Comparison of ENCODE assay signal across 12 mouse cellular contexts in genomic region chr2:29846911-29847310, GRCm38 (mm10). TPM values are rescaled to one million over a fixed set of nuclear protein-coding genes. Genes with fewer than 3 reads are reported as not detected.
DNase-seq lines count a peak whose midpoint lies in the region; ATAC-seq lines count a peak whose summit lies in the region.
"Had no signal": no experiment of that assay in that cellular context is flagged by ENCODE, and none has a peak within 500 bp of the region (broad histone marks: within the 10 kb centered on the region; RNA-seq: fewer than 3 reads in every experiment).

No protein-coding gene starts in this region.

- no peaks in the 10 kb centered on the region for H3K9me3 ChIP-seq in embryonic facial prominence, embryonic 10.5 days
- no peaks in the 10 kb centered on the region for H3K9me3 ChIP-seq in midbrain, embryonic 10.5 days (replicated peaks)
- H3K9me3 ChIP-seq in neural tube, embryonic 11.5 days (ENCODE audit: control insufficient read depth, low read length) = no peaks in the 10 kb centered on the region
- no peaks in the 10 kb centered on the region for H3K9me3 ChIP-seq in liver, embryonic 11.5 days (ENCODE audit: control insufficient read depth, low read length)
- H3K9me3 ChIP-seq: liver, embryonic 15.5 days had no signal

- WGBS in embryonic facial prominence, embryonic 10.5 days = 39% methylated on average over 3 of the region's 3 CpGs
- WGBS in midbrain, embryonic 10.5 days = 20% methylated on average over 3 of the region's 3 CpGs
- 19% methylated on average over 3 of the region's 3 CpGs for WGBS in neural tube, embryonic 11.5 days
- 50% methylated on average over 3 of the region's 3 CpGs for WGBS in liver, embryonic 11.5 days

- peaks cover 94% of the 10 kb centered on the region for H3K27me3 ChIP-seq in embryonic facial prominence, embryonic 10.5 days (replicated peaks; ENCODE audit: low read depth, poor library complexity, severe bottlenecking)
- peaks cover 75% of the 10 kb centered on the region for H3K27me3 ChIP-seq in midbrain, embryonic 10.5 days (ENCODE audit: low read depth, poor library complexity, severe bottlenecking)
- H3K27me3 ChIP-seq in neural tube, embryonic 11.5 days (ENCODE audit: control insufficient read depth, insufficient read depth, low read length) = peaks cover 16% of the 10 kb centered on the region
- peaks cover 41% of the 10 kb centered on the region for H3K27me3 ChIP-seq in liver, embryonic 11.5 days (replicated peaks; ENCODE audit: control insufficient read depth, insufficient read depth, low read length)
- H3K27me3 ChIP-seq: CH12.LX had no signal

- peak overlapping the region; percentile 61 for H3K4me3 ChIP-seq in embryonic facial prominence, embryonic 10.5 days
- H3K4me3 ChIP-seq in midbrain, embryonic 10.5 days = peak overlapping the region; percentile 94
- peak overlapping the region; percentile 90 for H3K4me3 ChIP-seq in neural tube, embryonic 11.5 days (ENCODE audit: low read depth, low read length)
- no peak overlapping the region for H3K4me3 ChIP-seq in liver, embryonic 11.5 days (ENCODE audit: low read depth, low read length)

- H3K4me1 ChIP-seq in embryonic facial prominence, embryonic 10.5 days = peaks cover 32% of the 10 kb centered on the region
- peaks cover 100% of the 10 kb centered on the region for H3K4me1 ChIP-seq in midbrain, embryonic 10.5 days
- H3K4me1 ChIP-seq in neural tube, embryonic 11.5 days (ENCODE audit: control insufficient read depth, insufficient read depth, low read length) = peaks cover 50% of the 10 kb centered on the region
- H3K4me1 ChIP-seq in liver, embryonic 11.5 days (replicated peaks; ENCODE audit: control insufficient read depth, insufficient read depth, low read length) = 0 out of 2 replicates have a peak, but pooled peaks cover 2% of the 10 kb centered on the region

- H3K4me2 ChIP-seq in neural tube, embryonic 11.5 days (ENCODE audit: low read depth) = peak overlapping the region; percentile 81
- no peak overlapping the region for H3K4me2 ChIP-seq in liver, embryonic 11.5 days

- peak; percentile 27 for DNase-seq in embryo, embryonic 10 days (ENCODE audit: low spot score)
- DNase-seq in embryo, embryonic 9.5 days (ENCODE audit: extremely low spot score) = no peak
- no peak for DNase-seq in embryonic facial prominence, embryonic 10.5 days (ENCODE audit: low spot score)
- DNase-seq in midbrain, embryonic 10.5 days (ENCODE audit: low spot score) = peak; percentile 41
- no peak for DNase-seq in neural tube, embryonic 11.5 days (ENCODE audit: low spot score)
- no peak for DNase-seq in spleen, postnatal 14 days (ENCODE audit: low spot score in 2 of 2)
- no peak for DNase-seq in cerebellum, postnatal 4 days (ENCODE audit: low spot score in 2 of 2)
- no peak for DNase-seq in liver, embryonic 11.5 days (ENCODE audit: low spot score)
- DNase-seq: kidney, adult 18-20 months; lung, postnatal 14 days had no signal

- H3K27ac ChIP-seq in embryonic facial prominence, embryonic 10.5 days (replicated peaks) = peak overlapping the region; percentile 83
- peak overlapping the region; percentile 100 for H3K27ac ChIP-seq in midbrain, embryonic 10.5 days (replicated peaks)
- H3K27ac ChIP-seq in neural tube, embryonic 11.5 days (ENCODE audit: low read depth, low read length) = peak overlapping the region; percentile 99
- H3K27ac ChIP-seq in liver, embryonic 11.5 days (ENCODE audit: low read depth, low read length) = no peak overlapping the region
- H3K27ac ChIP-seq: liver, embryonic 15.5 days had no signal

- H3K9ac ChIP-seq in neural tube, embryonic 11.5 days (ENCODE audit: low read length) = peak overlapping the region; percentile 99
- H3K9ac ChIP-seq in liver, embryonic 11.5 days (ENCODE audit: low read depth, low read length) = no peak overlapping the region
- H3K9ac ChIP-seq: liver, embryonic 15.5 days had no signal

- no peak for ATAC-seq in neural tube, embryonic 11.5 days (ENCODE audit: insufficient read depth, low FRiP score, low TSS enrichment)
- ATAC-seq in liver, embryonic 11.5 days (replicated peaks; ENCODE audit: low FRiP score) = no peak

- H3K36me3 ChIP-seq in embryonic facial prominence, embryonic 10.5 days (replicated peaks) = peaks cover 36% of the 10 kb centered on the region
- peaks cover 33% of the 10 kb centered on the region for H3K36me3 ChIP-seq in midbrain, embryonic 10.5 days
- no peaks in the 10 kb centered on the region for H3K36me3 ChIP-seq in neural tube, embryonic 11.5 days (ENCODE audit: control insufficient read depth, insufficient read depth, low read length)
- peaks cover 3% of the 10 kb centered on the region; the same call in 1 of the 2 replicates for H3K36me3 ChIP-seq in liver, embryonic 11.5 days (ENCODE audit: control insufficient read depth, insufficient read depth, low read length)

RNA-seq across cellular contexts. Expression of gene Cercam, which starts 22.1 kb away (rescaled TPM):
- 12.3 and 19.2 TPM in 2 replicates for polyA plus RNA-seq in embryonic facial prominence, embryonic 10.5 days (2016; fragmentation: Nextera tagmentation; extraction: Ambion mirVana)
- polyA plus RNA-seq in midbrain, embryonic 10.5 days (2016; fragmentation: Nextera tagmentation; extraction: Ambion mirVana) = 39.1 and 42.5 TPM in 2 replicates
- polyA plus RNA-seq in neural tube, embryonic 11.5 days (2014; fragmentation: Nextera tagmentation; extraction: Ambion mirVana) = 17.5 and 20.2 TPM in 2 replicates
- 49.0 and 54.3 TPM in 2 replicates for polyA plus RNA-seq in liver, embryonic 11.5 days (2014; fragmentation: Nextera tagmentation; extraction: Ambion mirVana)

RNA-seq across cellular contexts. Expression of gene Urm1, which starts 27.0 kb away (rescaled TPM):
- polyA plus RNA-seq in embryonic facial prominence, embryonic 10.5 days (2016; fragmentation: Nextera tagmentation; extraction: Ambion mirVana) = 18.0 and 23.7 TPM in 2 replicates
- 22.3 TPM in 2 replicates for polyA plus RNA-seq in midbrain, embryonic 10.5 days (2016; fragmentation: Nextera tagmentation; extraction: Ambion mirVana)
- polyA plus RNA-seq in neural tube, embryonic 11.5 days (2014; fragmentation: Nextera tagmentation; extraction: Ambion mirVana) = 21.9 and 23.9 TPM in 2 replicates
- polyA plus RNA-seq in liver, embryonic 11.5 days (2014; fragmentation: Nextera tagmentation; extraction: Ambion mirVana) = 21.1 TPM in 2 replicates

RNA-seq across cellular contexts. Expression of gene Odf2, which starts 42.1 kb away (rescaled TPM):
- 102 and 111 TPM in 2 replicates for polyA plus RNA-seq in embryonic facial prominence, embryonic 10.5 days (2016; fragmentation: Nextera tagmentation; extraction: Ambion mirVana)
- polyA plus RNA-seq in midbrain, embryonic 10.5 days (2016; fragmentation: Nextera tagmentation; extraction: Ambion mirVana) = 116 and 133 TPM in 2 replicates
- 74.6 and 78.9 TPM in 2 replicates for polyA plus RNA-seq in neural tube, embryonic 11.5 days (2014; fragmentation: Nextera tagmentation; extraction: Ambion mirVana)
- polyA plus RNA-seq in liver, embryonic 11.5 days (2014; fragmentation: Nextera tagmentation; extraction: Ambion mirVana) = 81.7 and 83.4 TPM in 2 replicates

RNA-seq across cellular contexts. Expression of gene Slc27a4, which starts 44.5 kb away (rescaled TPM):
- 10.1 and 11.2 TPM in 2 replicates for polyA plus RNA-seq in embryonic facial prominence, embryonic 10.5 days (2016; fragmentation: Nextera tagmentation; extraction: Ambion mirVana)
- 16.9 and 18.1 TPM in 2 replicates for polyA plus RNA-seq in midbrain, embryonic 10.5 days (2016; fragmentation: Nextera tagmentation; extraction: Ambion mirVana)
- 20.5 and 20.8 TPM in 2 replicates for polyA plus RNA-seq in neural tube, embryonic 11.5 days (2014; fragmentation: Nextera tagmentation; extraction: Ambion mirVana)
- 5.2 and 5.3 TPM in 2 replicates for polyA plus RNA-seq in liver, embryonic 11.5 days (2014; fragmentation: Nextera tagmentation; extraction: Ambion mirVana)

RNA-seq across cellular contexts. Expression of gene Trub2, which starts 58.6 kb away (rescaled TPM):
- polyA plus RNA-seq in embryonic facial prominence, embryonic 10.5 days (2016; fragmentation: Nextera tagmentation; extraction: Ambion mirVana) = 60.7 and 65.1 TPM in 2 replicates
- 54.2 and 62.4 TPM in 2 replicates for polyA plus RNA-seq in midbrain, embryonic 10.5 days (2016; fragmentation: Nextera tagmentation; extraction: Ambion mirVana)
- 31.4 and 33.9 TPM in 2 replicates for polyA plus RNA-seq in neural tube, embryonic 11.5 days (2014; fragmentation: Nextera tagmentation; extraction: Ambion mirVana)
- 27.7 and 29.0 TPM in 2 replicates for polyA plus RNA-seq in liver, embryonic 11.5 days (2014; fragmentation: Nextera tagmentation; extraction: Ambion mirVana)

Comparison
In these comparisons a context has a peak if more than half of its experiments do, and no peak if none do; other contexts are left out.
1. DNase-seq: peak in embryo, embryonic 10 days (single experiment) and midbrain, embryonic 10.5 days (single experiment); none in embryo, embryonic 9.5 days (single experiment), embryonic facial prominence, embryonic 10.5 days (single experiment), neural tube, embryonic 11.5 days (single experiment), spleen, postnatal 14 days (0 of 2), cerebellum, postnatal 4 days (0 of 2) and liver, embryonic 11.5 days (single experiment).